Mouse (Mus musculus): ENCODE measurements at regions not wholly inside any gene's neighbourhood (a gene's known extent, or its start where the extent isn't known, plus 50 kb on each side); places are given as distances from the start of the nearest gene placed in this dataset.

GRCm38 (mm10) chr14:86350526-86350925, 790.5 kb downstream of the Diaph3 start:
- TF ChIP-seq CTCF (IDR thresholded peaks at IDR 0.05; ENCODE audit: low read depth, low read length) (no peak), GATA1 (IDR thresholded peaks at IDR 0.05; ENCODE audit: borderline replicate concordance, low read length) (no peak), TAL1 (conservative IDR thresholded peaks at IDR 0.05; ENCODE audit: low read depth, low read length) (no peak)
